Mouse (Mus musculus): Measurements from ENCODE around the gene Eif3i.

Gene Eif3i

DNA sequence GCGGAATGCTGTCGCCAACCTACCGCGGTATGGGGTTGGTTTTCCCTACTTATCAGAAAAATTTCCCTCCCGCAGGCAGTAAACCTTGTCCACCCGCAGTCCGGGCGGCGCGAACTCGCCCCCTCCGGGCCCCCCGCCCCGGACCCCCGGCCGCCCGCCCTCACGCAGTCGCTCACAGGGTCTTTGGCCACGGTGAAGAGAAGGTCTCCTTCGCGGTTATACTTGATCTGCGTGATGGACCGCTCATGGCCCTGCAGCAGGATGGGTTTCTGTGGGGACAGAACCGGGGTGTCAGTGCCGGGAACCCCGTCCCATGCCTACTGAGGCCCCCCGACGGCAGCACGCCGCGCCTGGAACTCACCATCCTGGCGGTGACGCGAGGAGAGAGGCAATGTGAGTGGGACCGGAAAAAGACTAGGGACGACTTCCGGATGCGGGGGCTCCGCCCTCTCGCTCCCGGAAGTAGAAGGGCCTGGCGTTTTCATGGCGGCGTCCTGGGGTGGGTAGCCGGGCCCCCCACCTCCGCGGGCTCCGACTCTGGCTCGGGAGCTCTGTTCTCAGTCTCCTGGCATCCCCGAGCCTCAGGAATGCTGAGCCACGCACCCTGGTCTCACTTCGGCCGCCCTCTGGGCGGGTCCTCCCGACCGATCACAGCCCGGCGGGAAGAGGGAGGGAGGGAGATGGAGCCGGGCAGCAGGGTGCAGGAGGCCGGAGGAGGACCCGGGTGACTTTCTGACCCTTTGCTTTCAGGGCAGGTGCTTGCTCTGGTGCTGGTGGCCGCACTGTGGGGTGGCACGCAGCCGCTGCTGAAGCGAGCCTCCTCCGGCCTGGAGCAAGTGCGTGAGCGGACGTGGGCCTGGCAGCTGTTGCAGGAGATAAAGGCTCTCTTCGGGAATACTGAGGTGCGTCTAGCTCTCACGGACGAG, at the start of gene Eif3i, which contains the start of gene Tmem234:
TSS of gene Eif3i (minus strand) at position 416 of the 926 bp plus-strand sequence.
TSS of gene Tmem234 (plus strand) at position 436 of the 926 bp plus-strand sequence.
- peak; percentile 40 for DNase-seq (ENCODE audit: low read depth)

DNA sequence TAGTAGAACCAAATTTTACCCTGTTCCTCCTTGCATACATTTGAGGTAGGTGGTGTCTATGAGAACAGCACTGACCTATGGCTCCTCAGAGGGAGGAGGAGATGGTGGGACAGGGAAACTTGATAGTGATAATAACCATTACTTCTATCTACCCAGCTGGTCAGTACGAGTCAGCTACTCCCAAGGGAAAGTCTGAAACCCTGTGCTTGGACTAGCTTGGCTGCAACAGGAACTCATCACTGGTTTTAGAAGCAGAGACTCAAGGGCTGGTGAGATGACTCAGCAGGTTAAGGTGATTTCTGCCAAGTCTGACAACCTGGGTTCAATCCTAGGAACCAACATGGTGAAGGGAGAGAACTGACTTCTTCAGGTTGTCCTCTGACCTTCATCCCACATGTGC, 48.2 kb upstream of the Eif3i start:
- no peak for DNase-seq (ENCODE audit: low read depth)

DNA sequence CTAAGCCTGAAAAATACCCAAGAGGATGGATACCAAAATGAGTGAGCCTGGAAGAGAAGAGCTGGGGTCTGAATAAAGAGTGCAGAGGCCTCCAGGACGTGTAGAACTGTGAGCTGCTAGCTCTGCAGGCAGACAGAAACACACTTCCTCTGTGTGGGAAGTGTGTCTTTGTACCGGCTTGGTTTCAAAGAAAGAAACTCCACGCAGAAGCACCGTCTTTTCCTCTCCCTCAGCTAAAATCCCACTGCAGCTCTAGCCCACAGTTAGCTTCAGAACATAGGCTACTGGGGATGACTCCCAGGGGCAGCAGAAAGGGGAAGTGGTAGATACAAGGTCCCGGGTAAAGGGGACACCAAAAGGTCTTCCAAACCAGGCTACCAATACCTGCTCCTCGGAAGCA, 44.8 kb upstream of the Eif3i start:
- DNase-seq (ENCODE audit: low read depth): no peak

DNA sequence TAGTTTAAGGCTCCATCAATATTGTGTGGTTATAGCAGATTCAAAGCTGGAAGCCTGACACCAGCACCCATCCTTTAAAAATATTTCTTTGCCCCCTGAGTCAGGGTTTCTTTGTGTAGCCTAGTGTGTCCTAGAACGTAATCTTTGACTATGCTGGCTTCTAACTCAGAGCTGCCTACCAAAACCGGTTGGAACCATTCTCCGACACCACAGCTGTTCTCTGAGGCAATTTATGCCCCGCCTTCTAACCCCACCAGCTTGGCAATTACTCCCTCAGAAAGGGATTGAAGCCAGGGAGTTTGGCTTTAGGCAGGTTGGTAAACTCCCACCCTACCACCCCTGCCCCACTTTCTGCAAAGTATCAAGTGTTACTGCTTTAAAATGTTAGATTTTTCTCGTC, 41.3 kb upstream of the Eif3i start:
- peak; percentile 32 for DNase-seq (ENCODE audit: low read depth)

DNA sequence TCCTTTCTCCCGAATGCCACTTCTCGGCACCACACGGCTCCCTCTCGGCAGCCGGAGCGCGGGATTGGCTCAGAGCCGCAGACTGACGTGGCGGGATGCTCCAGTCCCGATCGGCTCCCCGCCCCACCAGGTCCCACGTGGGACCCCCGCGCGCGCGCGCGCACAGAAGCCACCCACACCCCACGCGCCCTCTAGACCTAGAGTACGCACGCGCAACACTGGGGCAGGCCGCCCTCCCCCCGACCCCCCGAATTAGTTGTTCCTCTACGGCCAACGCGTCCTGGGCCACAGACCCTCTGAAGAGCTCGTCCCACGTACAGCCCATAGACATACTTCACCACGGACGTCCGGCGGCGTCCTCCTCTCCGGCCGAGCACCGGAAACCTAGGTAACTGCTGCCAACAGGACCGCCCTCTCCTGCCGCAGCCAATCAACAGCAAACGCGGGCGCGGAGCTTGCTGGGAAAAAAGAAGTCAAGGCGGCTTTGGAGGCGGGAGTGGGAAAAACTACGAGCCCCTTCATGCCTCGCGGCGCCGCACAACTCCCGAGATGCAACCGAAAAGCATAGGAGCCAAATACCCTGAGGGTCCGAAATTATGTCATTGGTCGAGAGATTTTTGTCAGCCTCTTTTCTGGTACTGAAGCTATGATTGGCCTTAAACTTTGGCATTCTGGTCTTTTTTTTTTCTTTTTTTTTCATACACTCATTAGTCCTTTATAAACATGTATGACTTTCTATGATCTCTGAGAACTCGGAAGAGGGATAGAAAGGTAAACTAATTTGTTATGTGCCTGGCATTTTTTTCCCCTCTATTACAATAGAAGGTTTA, 40.4 kb upstream of the Eif3i start, which contains the start of gene Txlna:
TSS of gene Txlna (minus strand) at position 428 of the 830 bp plus-strand sequence.
- peak; percentile 92 for DNase-seq (ENCODE audit: low read depth)

DNA sequence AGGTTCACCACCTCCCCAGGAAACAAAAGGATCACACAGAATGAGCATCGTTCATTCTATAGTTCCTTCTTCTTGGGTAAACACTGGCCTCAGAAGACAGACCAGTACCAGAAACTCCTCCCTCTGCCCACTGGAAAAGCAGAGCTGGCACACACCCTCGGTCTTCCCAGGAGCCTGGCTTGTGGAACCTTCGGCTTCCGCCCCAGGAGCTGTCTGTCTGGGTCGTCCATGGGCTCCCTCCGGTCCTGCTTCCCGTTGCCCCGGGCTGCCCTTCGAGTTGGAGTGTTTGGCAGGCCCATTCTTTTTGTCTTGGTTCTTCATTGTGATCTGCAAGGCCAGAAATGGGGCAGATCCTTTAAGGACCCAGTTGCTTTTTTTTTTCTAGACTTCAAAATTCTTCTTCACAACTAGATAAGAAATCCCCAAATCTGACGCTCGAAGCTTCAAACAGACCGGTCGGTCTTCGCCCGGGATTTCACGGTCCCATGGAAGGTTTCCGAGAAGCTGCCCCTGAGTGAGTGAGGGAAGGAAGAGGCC, 39.7 kb upstream of the Eif3i start:
- DNase-seq (ENCODE audit: low read depth): peak; percentile 33

DNA sequence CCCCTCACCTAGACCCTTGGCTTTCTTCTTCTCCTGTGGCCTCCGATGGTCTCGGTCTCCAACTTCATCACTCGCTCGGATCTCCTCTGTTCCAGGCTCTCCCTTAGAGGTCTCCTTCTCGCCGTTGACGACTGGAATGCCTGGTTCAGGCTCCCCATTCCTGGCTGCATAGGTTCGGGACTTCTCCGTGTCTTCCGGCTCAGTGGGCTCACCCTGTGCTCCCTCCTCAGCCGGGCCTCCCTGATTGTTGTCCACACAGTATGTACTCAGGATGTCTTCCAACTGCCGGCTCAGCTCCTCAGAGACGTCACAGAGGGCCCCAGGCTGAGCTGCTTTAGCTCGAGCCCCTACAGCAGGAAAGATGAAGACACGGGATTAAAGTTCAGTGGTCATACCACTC, 38.8 kb upstream of the Eif3i start:
- DNase-seq (ENCODE audit: low read depth): no peak

DNA sequence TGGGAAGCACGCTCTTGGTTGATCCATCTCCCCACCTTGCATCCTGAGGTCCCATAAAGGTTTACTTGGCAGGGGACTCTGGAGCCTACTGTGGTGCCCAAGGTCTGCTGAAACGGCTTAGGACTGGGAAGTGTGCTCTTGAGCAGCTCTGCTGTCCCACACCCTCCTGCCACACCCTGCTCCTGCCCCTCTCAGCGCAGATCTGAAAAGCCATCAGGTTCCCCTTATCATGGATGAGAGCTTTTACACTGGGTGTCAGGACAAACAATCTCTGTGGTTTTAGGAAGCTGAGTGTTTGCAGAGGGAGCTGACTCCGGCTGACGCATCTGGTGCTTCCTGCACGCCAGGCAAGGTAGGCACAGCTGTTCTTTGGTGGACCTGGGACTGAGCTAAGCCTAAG, 33.4 kb upstream of the Eif3i start:
- no peak for DNase-seq (ENCODE audit: low read depth)

DNA sequence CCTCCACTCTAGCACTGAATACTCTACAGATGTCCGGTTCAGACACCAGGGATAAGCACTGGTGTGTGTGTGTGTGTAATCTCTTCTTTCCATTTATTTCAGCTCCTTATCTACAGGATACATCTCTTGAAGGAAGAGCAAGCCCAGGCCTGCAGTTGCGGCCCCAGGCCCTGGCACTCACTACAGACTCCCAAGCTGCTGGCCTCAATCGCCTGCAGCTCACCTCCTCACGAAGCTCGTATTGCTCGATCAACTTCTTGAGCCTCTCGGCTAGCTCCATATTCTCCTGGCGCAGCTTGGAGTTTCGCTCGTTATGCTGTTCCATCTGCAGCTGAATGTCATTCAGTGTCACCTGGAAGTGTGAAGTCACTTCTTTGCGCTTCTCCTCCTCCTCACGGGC, 31.4 kb upstream of the Eif3i start:
- no peak for DNase-seq (ENCODE audit: low read depth)

DNA sequence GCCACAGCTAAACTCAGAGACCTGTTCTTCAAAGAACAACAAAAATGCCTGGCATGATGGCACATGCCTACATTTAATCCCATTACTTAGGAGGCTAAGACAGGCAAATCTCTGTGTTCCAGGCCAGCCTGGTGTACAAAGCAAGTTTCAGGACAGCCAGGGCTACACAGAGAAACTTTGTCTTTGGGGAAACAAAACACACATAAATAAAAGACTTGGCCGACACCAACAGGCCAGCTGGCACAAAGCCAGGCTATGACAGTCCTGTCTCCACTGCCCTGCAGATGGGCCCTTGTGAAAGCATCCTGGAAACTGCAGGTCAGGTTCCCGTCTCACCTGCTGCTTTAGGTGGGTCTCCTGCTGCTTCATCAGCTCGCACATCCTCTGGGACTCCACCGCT, 30.5 kb upstream of the Eif3i start:
- no peak for DNase-seq (ENCODE audit: low read depth)

DNA sequence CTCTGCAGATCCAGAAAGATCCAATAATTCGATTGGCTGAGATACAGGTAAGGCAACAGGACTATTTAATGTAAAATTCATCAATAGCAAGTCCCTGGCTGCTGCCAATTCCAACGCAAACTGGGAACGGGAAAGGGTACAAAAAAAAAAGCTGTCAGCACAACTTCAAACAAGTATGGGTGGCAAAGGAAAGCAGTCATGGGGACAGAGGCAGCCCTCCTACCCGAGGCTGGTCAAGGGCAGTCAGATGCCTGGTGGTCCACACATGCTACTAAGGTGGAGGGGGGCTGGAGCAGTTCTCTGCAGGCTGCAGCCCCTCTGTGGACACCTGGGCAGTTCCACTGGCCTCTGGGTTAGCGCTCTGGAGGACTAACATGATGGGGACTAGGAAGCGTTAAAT, 25.6 kb upstream of the Eif3i start:
- DNase-seq (ENCODE audit: low read depth): no peak

DNA sequence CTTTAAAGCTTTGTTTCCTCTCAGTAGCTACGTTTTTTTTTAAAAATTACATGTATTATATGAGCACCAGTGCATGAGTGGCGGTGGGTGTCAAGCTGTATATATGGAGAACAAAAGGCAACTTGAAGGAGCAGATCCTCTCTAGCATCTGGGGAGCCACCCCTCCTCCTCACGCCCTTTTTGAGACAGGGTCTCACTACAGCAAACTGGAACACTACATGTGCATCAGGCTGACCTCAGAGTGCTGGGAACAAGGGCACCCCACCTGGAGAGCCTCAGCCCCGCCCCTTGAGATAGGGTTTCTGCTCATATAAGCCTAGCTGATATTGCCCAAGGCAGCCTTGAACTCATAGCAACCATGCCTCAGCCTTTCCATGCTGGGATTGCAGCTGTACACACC, 25.0 kb upstream of the Eif3i start:
- DNase-seq (ENCODE audit: low read depth): no peak

DNA sequence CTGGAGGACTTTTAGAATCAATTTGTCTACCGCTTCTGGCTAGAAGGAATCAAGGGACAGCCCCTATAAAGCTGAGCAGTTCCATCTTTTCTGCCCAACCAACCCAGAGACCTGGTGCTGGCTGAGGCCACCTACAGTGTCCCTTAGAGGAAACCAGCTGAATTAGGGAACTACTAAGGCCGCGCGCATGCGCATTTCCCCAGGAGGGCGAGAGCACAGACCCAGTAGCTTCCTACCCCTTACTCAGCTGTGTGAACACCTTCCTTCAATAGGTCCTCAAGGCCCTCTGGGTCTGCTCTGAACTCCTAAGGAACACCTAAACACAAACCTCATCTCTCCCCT, 24.6 kb upstream of the Eif3i start:
- DNase-seq (ENCODE audit: low read depth): no peak

DNA sequence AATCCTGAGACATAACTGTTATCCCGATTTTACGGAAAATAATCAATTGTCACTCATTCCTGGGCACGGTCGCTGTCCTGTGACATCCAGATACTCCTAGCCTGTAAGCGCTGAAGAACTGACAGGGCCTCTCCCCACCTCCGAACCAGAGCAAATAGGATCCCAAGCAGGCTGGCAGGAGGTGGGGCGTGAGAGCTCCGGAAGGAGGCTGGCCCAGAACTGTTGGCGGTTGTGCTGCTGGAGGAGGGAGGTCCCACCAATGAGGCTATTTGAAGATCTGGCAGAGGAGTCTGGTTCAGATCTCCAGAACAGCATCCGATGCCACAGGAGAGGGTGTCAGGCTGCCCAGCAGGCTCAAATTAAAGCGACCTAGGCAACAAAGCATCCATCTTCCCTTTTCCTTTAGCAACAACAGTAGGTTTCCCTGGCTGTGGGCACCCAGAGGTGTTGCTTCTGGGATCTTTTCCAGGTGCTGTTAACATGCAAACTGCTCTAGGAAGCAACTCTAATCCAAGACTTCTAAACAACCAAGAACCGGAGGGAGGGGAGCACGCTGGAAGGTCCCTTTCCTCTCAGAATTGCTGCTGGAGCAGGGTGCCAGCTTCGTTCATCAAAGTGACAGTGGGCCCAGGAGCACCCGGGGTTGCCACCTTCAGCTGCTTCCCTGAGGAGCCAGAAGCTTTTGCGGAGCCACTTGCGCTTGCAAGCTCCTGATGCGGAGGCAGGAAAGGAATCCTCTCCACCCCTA, 24.0 kb upstream of the Eif3i start:
- DNase-seq (ENCODE audit: low read depth): peak; percentile 83

DNA sequence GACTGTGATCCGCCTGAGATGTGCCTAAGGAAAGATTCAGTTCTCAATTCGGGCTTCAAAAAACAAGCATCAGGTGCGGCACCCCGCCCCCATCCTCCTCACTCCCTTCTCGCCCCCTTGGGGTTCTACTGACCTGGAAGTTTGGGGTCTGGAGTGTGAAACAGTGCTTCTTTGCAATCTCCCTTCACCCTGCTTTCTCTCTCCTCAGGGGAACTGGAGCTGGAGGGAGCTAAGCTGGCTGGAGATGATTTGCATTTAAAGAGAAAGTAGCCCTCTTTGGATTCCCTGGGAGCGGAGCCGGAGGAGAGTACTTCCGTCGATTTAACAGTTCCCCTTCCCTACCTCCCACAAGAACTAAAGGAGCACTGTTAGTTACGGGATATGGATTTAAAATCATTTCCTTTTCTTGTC, 23.2 kb upstream of the Eif3i start, which contains the start of gene Ccdc28b:
TSS of gene Ccdc28b (minus strand) at position 267 of the 411 bp plus-strand sequence.
- DNase-seq (ENCODE audit: low read depth): no peak

DNA sequence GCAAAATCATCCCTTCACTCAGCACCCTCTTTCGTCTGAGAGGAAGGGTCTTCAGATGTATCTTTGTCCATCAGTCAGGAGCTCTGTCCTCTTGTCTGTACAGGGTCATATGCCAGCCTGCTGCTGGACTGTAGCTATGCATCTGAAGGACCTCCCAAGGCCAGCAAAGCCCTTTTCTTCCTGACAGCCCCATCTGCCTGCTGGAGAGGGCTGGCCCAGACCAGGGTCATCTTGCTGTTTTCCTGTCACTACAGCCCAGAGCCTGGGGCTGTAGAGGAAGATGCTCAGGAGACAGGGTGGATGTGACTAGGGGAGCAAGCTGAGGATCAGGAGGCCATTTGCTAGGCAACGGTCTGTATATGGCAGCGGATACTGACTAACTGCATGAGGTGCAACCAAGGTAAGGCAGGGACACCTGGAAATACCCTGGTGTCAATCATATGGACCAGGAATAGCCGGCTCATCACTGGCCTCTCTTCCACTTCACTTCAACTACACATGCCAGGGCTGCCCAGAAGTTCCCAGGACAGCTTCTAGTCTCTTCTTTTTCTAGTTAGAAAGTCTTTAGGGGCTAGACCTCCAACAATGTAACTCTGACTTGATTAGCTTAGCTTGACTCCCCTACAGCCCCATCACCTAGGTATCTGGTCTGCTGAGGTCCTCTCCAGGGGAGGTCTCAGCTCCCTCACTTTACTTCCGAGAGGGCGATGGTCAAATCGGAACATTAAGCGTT, 22.5 kb upstream of the Eif3i start:
- DNase-seq (ENCODE audit: low read depth): no peak

DNA sequence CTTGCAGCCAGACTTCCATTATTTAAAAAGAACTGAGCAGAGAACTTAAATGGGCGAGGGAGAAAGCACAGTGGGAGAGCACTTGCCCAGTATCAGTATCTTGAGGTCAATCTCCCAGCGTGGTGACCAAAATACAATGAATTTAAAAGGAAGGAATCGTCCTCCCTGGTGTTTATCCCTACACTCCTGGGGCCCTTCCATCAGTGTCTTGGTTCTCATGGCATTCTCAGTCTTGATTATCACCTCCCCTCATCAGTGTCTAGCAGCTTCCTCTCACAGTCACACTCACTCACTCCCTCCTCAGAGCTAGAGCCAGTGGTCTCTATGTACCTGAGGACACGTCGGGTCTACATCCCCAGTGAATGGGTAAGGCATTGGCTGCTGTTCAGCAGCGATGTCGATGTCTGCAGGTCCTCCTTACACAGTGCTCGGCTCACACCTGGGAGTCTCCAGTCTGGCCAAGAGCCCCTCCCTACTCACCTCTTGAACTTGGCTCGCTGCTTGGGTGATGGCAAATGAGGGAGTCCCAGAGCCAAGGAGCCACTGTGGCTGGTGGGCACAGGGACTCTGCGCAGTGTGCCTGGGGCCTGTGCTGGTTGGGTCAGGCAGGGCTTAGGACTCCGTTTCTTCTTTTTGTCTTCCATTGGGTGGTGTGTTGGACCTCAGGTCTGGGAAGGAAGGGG, 21.8 kb upstream of the Eif3i start:
- no peak for DNase-seq (ENCODE audit: low read depth)

DNA sequence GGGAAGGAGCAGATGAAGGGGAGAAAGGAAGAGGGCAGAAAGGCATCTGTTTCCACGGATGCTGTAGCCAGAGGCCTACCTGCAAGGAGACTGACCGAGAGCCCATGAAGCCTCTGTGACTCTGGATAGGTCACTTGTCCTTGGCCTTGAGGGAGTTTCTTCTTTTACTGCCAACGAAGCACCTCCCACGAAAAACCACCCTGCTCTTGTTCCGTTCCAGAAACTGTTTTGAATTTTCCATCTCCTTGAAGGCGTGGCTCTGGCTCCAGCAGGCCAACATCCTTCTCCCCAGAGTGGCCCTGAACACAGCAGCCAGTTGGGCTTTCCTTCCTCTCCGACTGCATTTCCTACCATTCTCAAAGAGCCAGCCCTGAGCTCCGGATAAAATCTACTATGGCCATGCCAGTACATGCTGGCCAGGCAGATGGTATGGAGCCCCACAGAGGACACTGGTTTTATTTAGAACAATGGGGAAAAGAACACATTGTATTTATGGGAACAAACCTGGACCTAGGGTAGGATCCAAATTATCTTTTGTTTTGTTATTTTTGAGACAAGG, 20.9 kb upstream of the Eif3i start:
- DNase-seq (ENCODE audit: low read depth): peak; percentile 41

DNA sequence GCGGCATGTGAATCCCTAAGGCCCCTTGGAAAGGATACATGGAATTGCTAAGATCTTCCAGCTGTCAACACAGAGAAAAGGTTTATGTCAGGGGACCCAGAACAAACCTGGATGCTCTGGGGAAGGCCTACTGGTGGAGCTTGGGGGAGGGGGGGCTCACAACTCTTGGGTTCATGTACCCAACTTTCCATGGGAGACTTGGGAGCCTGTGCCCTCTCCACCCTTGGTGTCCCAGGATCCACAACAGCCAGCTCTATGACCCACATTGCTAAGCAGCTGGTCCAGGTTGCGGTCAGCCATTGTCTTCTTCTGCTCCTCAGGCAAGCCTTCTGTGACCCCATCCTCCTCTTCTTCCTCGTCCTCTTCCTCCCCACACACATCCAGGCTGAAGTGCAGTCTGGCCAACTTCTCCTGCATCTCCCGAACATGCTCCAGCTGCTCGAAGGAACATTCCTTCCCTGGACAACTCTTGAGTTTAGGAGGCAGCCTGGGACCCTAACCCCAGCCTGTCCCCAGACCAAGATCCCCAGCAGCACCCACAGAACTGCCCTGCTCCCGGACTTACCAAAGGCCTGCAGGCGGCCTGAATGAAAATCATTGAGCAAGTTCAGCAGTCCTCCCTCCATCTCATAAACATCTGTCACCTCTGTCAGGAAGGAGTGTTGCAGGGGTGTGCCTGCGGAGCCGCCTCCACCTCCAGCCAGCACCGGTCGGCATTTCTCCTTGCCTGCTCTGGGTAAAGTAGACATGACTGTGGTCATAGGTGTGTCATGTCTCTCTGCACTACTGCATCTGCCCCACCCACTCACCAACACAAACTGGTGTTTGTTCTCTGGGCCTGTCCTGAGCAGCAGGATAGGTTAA, 20.2 kb upstream of the Eif3i start:
- no peak for DNase-seq (ENCODE audit: low read depth)
